In genomic region chr4:47353416-47354111, GRCm38 (mm10) we compare ENCODE assay signal across 8 mouse cellular contexts. TPM values are rescaled to one million over a fixed set of nuclear protein-coding genes. Genes with fewer than 3 reads are reported as not detected.
DNase-seq lines count a peak whose midpoint lies in the region; ATAC-seq and TF ChIP-seq lines count a peak whose summit lies in the region.

No protein-coding gene starts in this region.

- no peak for TF ChIP-seq POLR2A in olfactory bulb, adult 2 months (IDR thresholded peaks at IDR 0.05; ENCODE audit: insufficient read depth, low read depth, low read length)

- peak overlapping the region; percentile 94 for H3K9ac ChIP-seq in heart, embryonic 13.5 days
- peak overlapping the region; percentile 96 for H3K9ac ChIP-seq in kidney, postnatal 0 days (ENCODE audit: low read depth, low read length)

- peak overlapping the region; percentile 88 for H3K4me3 ChIP-seq in E14TG2a.4 (replicated peaks; ENCODE audit: low read length)
- H3K4me3 ChIP-seq in embryonic facial prominence, embryonic 10.5 days: peak overlapping the region; percentile 96
- peak overlapping the region; percentile 82 for H3K4me3 ChIP-seq in heart, embryonic 13.5 days
- peak overlapping the region; percentile 74 for H3K4me3 ChIP-seq in kidney, postnatal 0 days (replicated peaks; ENCODE audit: low read depth, low read length)
- H3K4me3 ChIP-seq in olfactory bulb, adult 2 months (ENCODE audit: insufficient read depth, low read depth, low read length): peak overlapping the region; percentile 85

- peak overlapping the region; percentile 91 for H3K4me2 ChIP-seq in heart, embryonic 13.5 days
- peak overlapping the region; percentile 100 for H3K4me2 ChIP-seq in kidney, postnatal 0 days (ENCODE audit: low read length)

- WGBS in embryonic facial prominence, embryonic 10.5 days: 1% methylated on average over 73 of the region's 73 CpGs
- WGBS in heart, embryonic 13.5 days: under 1% methylated on average over 44 of the region's 73 CpGs
- WGBS in kidney, postnatal 0 days: under 1% methylated on average over 55 of the region's 73 CpGs
- under 1% methylated on average over 65 of the region's 73 CpGs for WGBS in olfactory bulb, adult 2 months

- no peaks in the 10 kb centered on the region for H3K36me3 ChIP-seq in E14TG2a.4 (ENCODE audit: insufficient read depth, low read length)
- H3K36me3 ChIP-seq in embryonic facial prominence, embryonic 10.5 days (replicated peaks): no peaks in the 10 kb centered on the region
- H3K36me3 ChIP-seq in heart, embryonic 13.5 days: no peaks in the 10 kb centered on the region
- H3K36me3 ChIP-seq in kidney, postnatal 0 days (ENCODE audit: insufficient read depth, low read length): no peaks in the 10 kb centered on the region

- TF ChIP-seq CTCF in E14TG2a.4 (conservative IDR thresholded peaks at IDR 0.05; ENCODE audit: low read length): no peak
- no peak for TF ChIP-seq CTCF in kidney, postnatal 0 days (IDR thresholded peaks at IDR 0.05; ENCODE audit: low read depth)
- no peak for TF ChIP-seq CTCF in olfactory bulb, adult 2 months (IDR thresholded peaks at IDR 0.05; ENCODE audit: insufficient read depth, low read depth, low read length)

- H3K27ac ChIP-seq in embryonic facial prominence, embryonic 10.5 days (replicated peaks): peak overlapping the region; percentile 99
- H3K27ac ChIP-seq in heart, embryonic 13.5 days (replicated peaks): peak overlapping the region; percentile 97
- peak overlapping the region; percentile 97 for H3K27ac ChIP-seq in kidney, postnatal 0 days
- no peak overlapping the region for H3K27ac ChIP-seq in olfactory bulb, adult 2 months (ENCODE audit: insufficient read depth, low read depth, low read length)

- no peaks in the 10 kb centered on the region for H3K9me3 ChIP-seq in E14TG2a.4 (ENCODE audit: low read length)
- H3K9me3 ChIP-seq in embryonic facial prominence, embryonic 10.5 days: no peaks in the 10 kb centered on the region
- H3K9me3 ChIP-seq in heart, embryonic 13.5 days: no peaks in the 10 kb centered on the region
- H3K9me3 ChIP-seq in kidney, postnatal 0 days (replicated peaks; ENCODE audit: low read length): no peaks in the 10 kb centered on the region

- peak; percentile 51 for ATAC-seq in heart, embryonic 13.5 days (ENCODE audit: extremely low read depth, insufficient number of reproducible peaks, low FRiP score, low TSS enrichment)
- ATAC-seq in kidney, postnatal 0 days (replicated peaks; ENCODE audit: low FRiP score, low read depth): peak; percentile 60
- ATAC-seq in CD4-positive, CD25-positive, alpha-beta regulatory T cell, adult 4 months: no peak

- H3K4me1 ChIP-seq in E14TG2a.4 (replicated peaks; ENCODE audit: low read depth, low read length): peaks cover 26% of the 10 kb centered on the region
- H3K4me1 ChIP-seq in embryonic facial prominence, embryonic 10.5 days: peaks cover 46% of the 10 kb centered on the region
- peaks cover 48% of the 10 kb centered on the region for H3K4me1 ChIP-seq in heart, embryonic 13.5 days
- H3K4me1 ChIP-seq in kidney, postnatal 0 days (replicated peaks; ENCODE audit: insufficient read depth, low read length): peaks cover 17% of the 10 kb centered on the region; the same call in 1 of the 2 replicates
- peaks cover 7% of the 10 kb centered on the region; the same call in 1 of the 2 replicates for H3K4me1 ChIP-seq in olfactory bulb, adult 2 months (ENCODE audit: control insufficient read depth, insufficient read depth, low read length)

- peak; percentile 59 for DNase-seq in ZHBTc4 (ENCODE audit: low read depth, low spot score)
- no peak for DNase-seq in embryonic facial prominence, embryonic 10.5 days (ENCODE audit: low spot score)
- peak; percentile 61 for DNase-seq in kidney, postnatal 0 days (ENCODE audit: low spot score)
- peak; percentile 76 to 83 for DNase-seq in lung, adult 18-20 months

- H3K27me3 ChIP-seq in E14TG2a.4 (ENCODE audit: insufficient read depth, low read length): peaks cover 27% of the 10 kb centered on the region
- no peaks in the 10 kb centered on the region for H3K27me3 ChIP-seq in embryonic facial prominence, embryonic 10.5 days (replicated peaks; ENCODE audit: low read depth, poor library complexity, severe bottlenecking)
- no peaks in the 10 kb centered on the region for H3K27me3 ChIP-seq in heart, embryonic 13.5 days (replicated peaks)
- H3K27me3 ChIP-seq in kidney, postnatal 0 days (ENCODE audit: insufficient read depth, low read length): no peaks in the 10 kb centered on the region

RNA-seq across cellular contexts. Expression of gene Tgfbr1, which starts 0.5 kb away (rescaled TPM):
- 95.0 and 101 TPM in 2 replicates for polyA plus RNA-seq in embryonic facial prominence, embryonic 10.5 days (2016; fragmentation: Nextera tagmentation; extraction: Ambion mirVana)
- 23.5 and 25.4 TPM in 2 replicates for polyA plus RNA-seq in heart, embryonic 13.5 days (2015; fragmentation: Nextera tagmentation; extraction: Ambion mirVana)
- polyA plus RNA-seq in kidney, postnatal 0 days (2015; fragmentation: Nextera tagmentation; extraction: Ambion mirVana): 25.9 and 26.2 TPM in 2 replicates
- not detected in 2 replicates for polyA plus RNA-seq in olfactory bulb, adult 2 months (2012; ENCODE audit: insufficient read depth, insufficient read length, low replicate concordance, missing spikeins)
- polyA plus RNA-seq in CD4-positive, CD25-positive, alpha-beta regulatory T cell, adult 4 months (2017; shearing (Covaris generic)): 10 to 100 TPM; 33.6 to 39.2 TPM
